Mouse (Mus musculus): ENCODE measurements around the gene Exosc5. TPM values are rescaled to one million over a fixed set of nuclear protein-coding genes. Genes with fewer than 3 reads are reported as not detected.

Exosc5 gene
- total RNA-seq, 2 experiments from 2014 or later = 16.0 to 16.3 TPM

DNA sequence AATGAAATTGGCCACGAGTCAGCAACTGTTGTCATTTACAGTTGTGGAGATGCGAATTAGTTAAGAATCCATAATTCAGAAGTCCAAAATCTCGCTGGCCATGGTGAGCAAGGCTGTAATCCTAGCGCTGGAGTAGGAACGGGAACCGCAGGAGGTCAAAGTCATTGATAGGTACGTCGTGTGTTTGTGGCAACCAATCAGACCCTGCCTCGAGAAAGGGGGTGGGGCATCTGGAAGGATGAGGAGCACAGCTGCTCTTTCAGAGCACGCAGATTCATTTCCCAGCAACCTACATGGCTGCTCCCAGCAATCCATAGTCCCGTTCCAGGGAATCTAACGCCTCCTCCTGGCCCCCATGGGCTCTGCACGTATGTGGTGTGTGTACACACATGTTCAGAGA, 40.9 kb downstream of the Exosc5 start:
- DNase-seq (ENCODE audit: low spot score) = no peak
- intact Hi-C loops (cut with DNase I) = no loop called here

DNA sequence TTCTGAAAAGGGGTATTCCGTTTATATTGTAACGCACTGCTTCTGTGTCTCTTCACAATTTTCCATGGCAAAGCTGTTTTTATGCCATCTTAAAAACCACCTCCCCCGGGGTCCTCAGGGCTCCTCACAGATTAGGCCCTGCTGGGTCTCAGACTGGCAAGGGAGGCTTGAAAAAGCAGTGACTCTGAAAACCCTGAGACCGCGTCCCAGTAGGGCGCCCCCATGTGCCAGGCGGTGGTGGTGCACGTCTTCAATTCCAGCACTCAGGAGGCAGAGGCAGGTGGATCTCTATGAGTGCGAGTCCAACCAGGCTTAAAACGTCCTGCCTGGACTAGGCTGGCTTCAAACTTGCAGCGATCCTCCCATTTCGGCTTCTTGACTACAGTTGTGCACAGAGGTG, 41.8 kb downstream of the Exosc5 start:
- DNase-seq (ENCODE audit: low spot score) = no peak
- intact Hi-C loops (cut with DNase I) = no loop called here

- intact Hi-C loops (cut with DNase I) = no loop called here
- DNase-seq (ENCODE audit: low spot score) = no peak
Measured at GRCm38 (mm10) chr7:25702350-25702749, 43.4 kb downstream of the Exosc5 start.

GRCm38 (mm10) chr7:25703793-25704494, 45.0 kb downstream of the Exosc5 start:
- intact Hi-C loops (cut with DNase I) = loop anchor here (2.0 kb wide), 1 partner anchor 13 kb away; no protein-coding TSS in a partner anchor
- DNase-seq (ENCODE audit: low spot score) = no peak

GRCm38 (mm10) chr7:25704716-25705364, 45.9 kb downstream of the Exosc5 start:
- intact Hi-C loops (cut with DNase I) = loop anchor here (2.0 kb wide), 1 partner anchor 14 kb away; no protein-coding TSS in a partner anchor
- no peak for DNase-seq (ENCODE audit: low spot score)

- DNase-seq (ENCODE audit: low spot score) = no peak
- intact Hi-C loops (cut with DNase I) = loop anchor here (2.0 kb wide), 1 partner anchor 15 kb away; no protein-coding TSS in a partner anchor
Measured at GRCm38 (mm10) chr7:25705801-25706251, 46.9 kb downstream of the Exosc5 start.

- intact Hi-C loops (cut with DNase I) = no loop called here
- no peak for DNase-seq (ENCODE audit: low spot score)
Measured at GRCm38 (mm10) chr7:25706578-25707170, 47.7 kb downstream of the Exosc5 start.

GRCm38 (mm10) chr7:25707581-25708292, 48.8 kb downstream of the Exosc5 start:
- intact Hi-C loops (cut with DNase I) = loop anchor here (1.0 kb wide), 1 partner anchor 18 kb away; no protein-coding TSS in a partner anchor
- DNase-seq (ENCODE audit: low spot score) = peak; percentile 70

DNA sequence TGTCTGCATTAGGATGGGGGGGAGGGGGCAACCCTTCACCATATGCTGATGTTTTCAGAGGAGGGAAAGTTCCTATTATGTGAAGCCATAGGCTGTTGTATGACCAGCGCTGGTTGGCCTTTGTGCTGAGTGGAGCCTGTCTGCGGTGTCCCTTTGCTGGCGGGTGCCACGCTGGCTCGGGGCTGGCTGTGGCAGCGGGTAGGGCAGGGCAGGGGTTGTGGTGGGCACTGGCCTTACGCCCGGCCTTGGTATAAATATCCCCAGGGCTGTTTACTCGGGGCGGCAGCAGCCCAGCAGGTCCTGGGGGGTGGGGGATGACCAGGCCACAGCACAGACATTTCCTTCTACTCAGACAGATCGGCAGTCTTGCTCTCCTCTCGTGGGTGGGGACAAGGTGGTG, 51.0 kb downstream of the Exosc5 start:
- no peak for DNase-seq (ENCODE audit: low spot score)
- intact Hi-C loops (cut with DNase I) = no loop called here

DNA sequence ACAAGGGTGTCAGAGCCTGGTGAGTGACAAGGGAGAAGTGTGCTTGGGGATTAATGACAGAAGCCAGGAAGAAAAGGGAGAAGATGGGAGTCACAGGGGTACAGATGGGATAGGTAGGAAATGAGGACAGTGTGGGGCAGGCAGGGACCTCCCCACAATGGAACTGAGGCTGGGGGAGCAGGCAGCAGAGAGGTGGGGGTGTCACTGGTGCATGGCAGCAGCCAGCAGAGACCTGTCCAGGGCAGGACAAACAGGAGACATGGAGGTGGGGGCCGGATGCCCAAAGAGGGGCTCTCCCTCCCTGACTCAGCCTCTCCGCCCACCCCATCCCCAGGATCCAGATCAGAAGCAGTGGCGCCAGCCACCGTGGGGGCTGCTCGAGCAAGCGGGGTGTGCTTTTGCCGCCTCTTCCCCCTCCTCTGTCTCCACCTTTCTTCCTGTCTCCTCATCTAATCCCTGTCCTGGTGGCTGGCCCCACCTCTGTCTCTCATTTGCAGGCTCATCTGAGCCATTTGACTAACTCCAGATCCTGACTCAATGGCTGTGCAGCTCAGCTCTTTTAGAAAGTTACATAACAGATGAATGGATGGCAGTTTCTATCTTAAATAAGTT, 51.7 kb downstream of the Exosc5 start:
- DNase-seq (ENCODE audit: low spot score) = no peak

DNA sequence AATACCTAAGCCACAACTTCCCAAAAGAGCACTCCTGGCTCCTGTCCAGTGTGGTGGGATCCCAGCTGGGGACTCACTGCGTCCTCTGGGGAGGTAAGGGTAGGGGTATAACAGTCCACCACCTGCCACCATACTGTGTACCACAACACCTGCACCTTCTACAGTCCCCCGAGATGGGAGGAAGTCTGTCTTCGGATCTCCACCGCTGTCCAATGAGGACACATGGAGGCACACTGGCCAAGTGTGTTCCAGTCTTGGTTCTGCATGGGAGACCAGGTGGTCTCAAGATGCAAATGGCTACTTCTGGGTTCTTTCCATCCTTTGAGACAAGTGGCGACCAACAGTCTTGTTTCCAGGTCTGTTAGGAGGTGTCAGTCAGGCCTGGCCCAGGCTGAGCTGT, 52.2 kb downstream of the Exosc5 start:
- intact Hi-C loops (cut with DNase I) = no loop called here
- DNase-seq (ENCODE audit: low spot score) = no peak

More for the DNA sequence above, 51.7 kb downstream of the Exosc5 start:
- intact Hi-C loops (cut with DNase I) = no loop called here

DNA sequence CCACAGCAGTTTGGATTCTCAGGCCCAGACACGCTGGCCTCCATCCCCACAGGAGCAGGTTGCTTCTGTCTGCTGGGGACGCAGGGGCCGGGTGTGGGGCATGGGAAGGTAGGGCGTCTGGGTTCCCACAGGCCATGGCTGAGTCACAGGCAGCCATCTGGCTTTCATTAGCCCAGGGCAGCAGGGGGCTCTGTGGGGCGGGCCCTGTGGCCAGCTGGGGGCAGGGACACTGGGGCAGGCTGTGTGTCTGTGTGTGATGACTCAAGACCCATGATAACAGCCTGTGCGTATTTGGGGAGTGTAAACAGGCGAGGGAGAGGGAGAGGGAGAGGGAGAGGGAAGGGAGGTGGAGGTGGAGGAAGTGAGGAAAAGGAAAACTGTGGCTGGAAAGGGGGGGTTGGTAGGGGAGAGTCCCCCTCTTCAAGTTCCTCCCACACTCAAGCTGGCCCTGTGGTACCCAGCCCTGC, 52.8 kb downstream of the Exosc5 start:
- DNase-seq (ENCODE audit: low spot score) = peak; percentile 79
- intact Hi-C loops (cut with DNase I) = no loop called here

- intact Hi-C loops (cut with DNase I) = no loop called here
- no peak for DNase-seq (ENCODE audit: low spot score)
Measured at GRCm38 (mm10) chr7:25712801-25713200, 53.8 kb downstream of the Exosc5 start.

- no peak for DNase-seq (ENCODE audit: low spot score)
- intact Hi-C loops (cut with DNase I) = no loop called here
Measured at GRCm38 (mm10) chr7:25714581-25714980, 55.6 kb downstream of the Exosc5 start.

- intact Hi-C loops (cut with DNase I) = no loop called here
Measured at GRCm38 (mm10) chr7:25715731-25716271, 56.8 kb downstream of the Exosc5 start.

GRCm38 (mm10) chr7:25717478-25717877, 58.5 kb downstream of the Exosc5 start:
- DNase-seq (ENCODE audit: low spot score) = no peak
- intact Hi-C loops (cut with DNase I) = no loop called here

More at GRCm38 (mm10) chr7:25715731-25716271, 56.8 kb downstream of the Exosc5 start:
- no peak for DNase-seq (ENCODE audit: low spot score)

GRCm38 (mm10) chr7:25718788-25719417, 59.9 kb downstream of the Exosc5 start, which contains the start of gene Ccdc97:
Gene Ccdc97, minus strand, starts transcription at chr7:25719088.
- peak; percentile 89 for DNase-seq (ENCODE audit: low spot score)
- intact Hi-C loops (cut with DNase I) = loop anchor here (2.0 kb wide), 1 partner anchor 32 kb away; the partner anchor contains the start of gene Tgfb1

- intact Hi-C loops (cut with DNase I) = loop anchor here (2.0 kb wide), 2 partner anchors 31 to 33 kb away; partner anchors contain the start of gene Tgfb1
- DNase-seq (ENCODE audit: low spot score) = peak; percentile 49
Measured at GRCm38 (mm10) chr7:25719761-25720610, 61.0 kb downstream of the Exosc5 start.
